Mouse (Mus musculus): Measurements from ENCODE around the gene Rere. TPM values are rescaled to one million over a fixed set of nuclear protein-coding genes. Genes with fewer than 3 reads are reported as not detected.

Rere gene
- total and polyA plus RNA-seq, 3 experiments: 4.1 to 31.8 TPM; not detected in 1

GRCm38 (mm10) chr4:150333927-150334682 is 52.7 kb downstream of the Rere start:
- Histone ChIP-seq H3K27me3 (ENCODE audit: control insufficient read depth in 1 of 2, insufficient read depth in 2 of 2, low read length in 2 of 2) (no peaks in the 10 kb centered on the region), H3K4me1 (ENCODE audit: control insufficient read depth in 1 of 2, insufficient read depth in 2 of 2, low read length in 2 of 2) (no peaks in the 10 kb centered on the region), H3K9me3 (replicated peaks; ENCODE audit: insufficient read depth, low read length) (no peaks in the 10 kb centered on the region), H3K36me3 (ENCODE audit: control insufficient read depth in 1 of 2, insufficient read depth in 2 of 2, low read length in 2 of 2) (no peaks in the 10 kb centered on the region), H3K9ac (ENCODE audit: control insufficient read depth, low read depth, low read length, poor library complexity, severe bottlenecking) (no peak overlapping the region), H3K27ac (ENCODE audit: control insufficient read depth, low read depth, low read length) (no peak overlapping the region), H3K79me2 (ENCODE audit: control insufficient read depth, insufficient read depth, low read length, poor library complexity) (no peaks in the 10 kb centered on the region; the same call in 1 of the 2 replicates), H3K4me3 (ENCODE audit: control insufficient read depth in 1 of 2, insufficient read depth in 1 of 2, low read depth in 2 of 2, low read length in 2 of 2) (no peak overlapping the region)
- TF ChIP-seq POLR2AphosphoS2 (IDR thresholded peaks at IDR 0.05; ENCODE audit: low read length) (no peak), CTCF (IDR thresholded peaks at IDR 0.05 in 2 of 3, conservative IDR thresholded peaks at IDR 0.05 in 1 of 3; ENCODE audit: control insufficient read depth in 1 of 3, insufficient read depth in 1 of 3, low read depth in 2 of 3, low read length in 3 of 3, poor library complexity in 1 of 3, severe bottlenecking in 1 of 3) (no peak), EP300 (IDR thresholded peaks at IDR 0.05; ENCODE audit: low read depth in 1 of 2, low read length in 2 of 2) (no peak), ELF1 (IDR thresholded peaks at IDR 0.05; ENCODE audit: low read depth, low read length) (no peak), RCOR1 (IDR thresholded peaks at IDR 0.05; ENCODE audit: low read depth, low read length) (no peak), MYB (IDR thresholded peaks at IDR 0.05; ENCODE audit: low read depth, low read length) (no peak), BHLHE40 (IDR thresholded peaks at IDR 0.05; ENCODE audit: borderline replicate concordance, low read depth, low read length) (no peak), NELFE (IDR thresholded peaks at IDR 0.05; ENCODE audit: low read depth, low read length) (no peak), KAT2A (conservative IDR thresholded peaks at IDR 0.05; ENCODE audit: low read depth, low read length) (no peak), ZMIZ1 (IDR thresholded peaks at IDR 0.05; ENCODE audit: low read depth, low read length) (no peak), POLR2A (IDR thresholded peaks at IDR 0.05; ENCODE audit: control insufficient read depth in 1 of 2, insufficient read depth in 1 of 2, low read depth in 1 of 2, low read length in 2 of 2, poor library complexity in 1 of 2) (no peak), CHD1 (IDR thresholded peaks at IDR 0.05; ENCODE audit: low read depth, low read length) (no peak), MYC (IDR thresholded peaks at IDR 0.05; ENCODE audit: low read depth, low read length) (no peak)
- DNase-seq (ENCODE audit: low read depth, low spot score): no peak

- Histone ChIP-seq H3K27ac (ENCODE audit: control insufficient read depth, low read depth, low read length) (no peak overlapping the region), H3K4me1 (ENCODE audit: control insufficient read depth in 1 of 2, insufficient read depth in 2 of 2, low read length in 2 of 2) (no peaks in the 10 kb centered on the region), H3K4me3 (ENCODE audit: control insufficient read depth in 1 of 2, insufficient read depth in 1 of 2, low read depth in 2 of 2, low read length in 2 of 2) (no peak overlapping the region), H3K79me2 (ENCODE audit: control insufficient read depth, insufficient read depth, low read length, poor library complexity) (no peaks in the 10 kb centered on the region; the same call in 1 of the 2 replicates), H3K27me3 (ENCODE audit: control insufficient read depth in 1 of 2, insufficient read depth in 2 of 2, low read length in 2 of 2) (no peaks in the 10 kb centered on the region), H3K36me3 (ENCODE audit: control insufficient read depth in 1 of 2, insufficient read depth in 2 of 2, low read length in 2 of 2) (no peaks in the 10 kb centered on the region), H3K9me3 (replicated peaks; ENCODE audit: insufficient read depth, low read length) (no peaks in the 10 kb centered on the region), H3K9ac (ENCODE audit: control insufficient read depth, low read depth, low read length, poor library complexity, severe bottlenecking) (no peak overlapping the region)
- no peak for TF ChIP-seq GABPA (IDR thresholded peaks at IDR 0.05; ENCODE audit: low read depth, low read length)
- no peak for TF ChIP-seq MYC (IDR thresholded peaks at IDR 0.05; ENCODE audit: low read depth, low read length)
- TF ChIP-seq ETS1 (IDR thresholded peaks at IDR 0.05; ENCODE audit: low read depth, low read length): no peak
- no peak for TF ChIP-seq ZKSCAN1 (IDR thresholded peaks at IDR 0.05; ENCODE audit: low read depth, low read length)
- TF ChIP-seq ZC3H11A (IDR thresholded peaks at IDR 0.05; ENCODE audit: low read depth, low read length): no peak
- TF ChIP-seq GATA1 (IDR thresholded peaks at IDR 0.05; ENCODE audit: low read depth, low read length): no peak
- no peak for TF ChIP-seq POLR2AphosphoS5 (IDR thresholded peaks at IDR 0.05; ENCODE audit: borderline replicate concordance, low read depth, low read length)
- TF ChIP-seq POLR2A (IDR thresholded peaks at IDR 0.05; ENCODE audit: control insufficient read depth in 1 of 2, insufficient read depth in 1 of 2, low read depth in 1 of 2, low read length in 2 of 2, poor library complexity in 1 of 2): no peak
- no peak for TF ChIP-seq EP300 (IDR thresholded peaks at IDR 0.05; ENCODE audit: low read depth in 1 of 2, low read length in 2 of 2)
- no peak for TF ChIP-seq CHD2 (IDR thresholded peaks at IDR 0.05; ENCODE audit: low read length)
- no peak for TF ChIP-seq USF2 (IDR thresholded peaks at IDR 0.05; ENCODE audit: borderline replicate concordance in 1 of 2, insufficient read depth in 1 of 2, low read depth in 1 of 2, low read length in 2 of 2)
- no peak for TF ChIP-seq MEF2A (IDR thresholded peaks at IDR 0.05; ENCODE audit: extremely low read depth, insufficient replicate concordance, low read depth, low read length, poor library complexity, severe bottlenecking)
- TF ChIP-seq MYB (IDR thresholded peaks at IDR 0.05; ENCODE audit: low read depth, low read length): no peak
- no peak for TF ChIP-seq NELFE (IDR thresholded peaks at IDR 0.05; ENCODE audit: low read depth, low read length)
- no peak for TF ChIP-seq ZNF384 (IDR thresholded peaks at IDR 0.05; ENCODE audit: low read depth, low read length)
- TF ChIP-seq RAD21 (IDR thresholded peaks at IDR 0.05; ENCODE audit: low read depth, low read length): no peak
- no peak for TF ChIP-seq ZMIZ1 (IDR thresholded peaks at IDR 0.05; ENCODE audit: low read depth, low read length)
- no peak for TF ChIP-seq ELF1 (IDR thresholded peaks at IDR 0.05; ENCODE audit: low read depth, low read length)
- TF ChIP-seq CTCF (IDR thresholded peaks at IDR 0.05 in 2 of 3, conservative IDR thresholded peaks at IDR 0.05 in 1 of 3; ENCODE audit: control insufficient read depth in 1 of 3, insufficient read depth in 1 of 3, low read depth in 2 of 3, low read length in 3 of 3, poor library complexity in 1 of 3, severe bottlenecking in 1 of 3): no peak
- no peak for DNase-seq (ENCODE audit: low read depth, low spot score)
Measured at GRCm38 (mm10) chr4:150337260-150337659, 55.8 kb downstream of the Rere start.

Measured in MEL (cell line).